Mouse (Mus musculus) cortical plate, adult 2 months (tissue): Measurements from ENCODE around the gene Ccr1l1.

Source experiments
- CTCF ChIP-seq: fragments of 200-500 bp; IDR thresholded peaks from 2 replicates; pipeline ENCODE4 v1.5.1; 2011; ENCODE audit warnings: mild to moderate bottlenecking, control low read depth, low read length; ENCODE audit not compliant: insufficient read depth; ENCODE audit errors: extremely low read depth
- POLR2A ChIP-seq: fragments of 200-500 bp; IDR thresholded peaks from 2 replicates; pipeline ENCODE4 v1.6.1; 2011; ENCODE audit warnings: mild to moderate bottlenecking, low read length, control low read depth; ENCODE audit not compliant: insufficient read depth; ENCODE audit errors: extremely low read depth

- TF ChIP-seq POLR2A (no peak), CTCF (no peak)
Measured at GRCm38 (mm10) chr9:123927281-123927960, 50.8 kb downstream of the Ccr1l1 start.
